Mouse (Mus musculus) heart, embryonic 14.5 days (tissue): ENCODE measurements around the gene Magi2. TPM values are rescaled to one million over a fixed set of nuclear protein-coding genes. Genes with fewer than 3 reads are reported as not detected.

ENCODE experiments used
- ATAC-seq: fragments of 200-750 bp; cut with Nextera tagmentation; 2 replicates; pipeline ENCODE4 v1.8.0; 2017; ENCODE audit warnings: low read depth, moderate TSS enrichment; ENCODE audit not compliant: insufficient number of reproducible peaks, insufficient read depth, low FRiP score
- H3K27ac ChIP-seq, 2 experiments: fragments of 200-500 bp in 1 of 2; fragments of 300-500 bp in 1 of 2; sonication (generic) in 1 of 2; replicated peaks in 1 of 2; 2 replicates each; pipeline ENCODE4 v1.5.1; 2012 to 2014; ENCODE audit warnings: low read depth in 2 of 2, low read length in 2 of 2, control low read depth in 1 of 2, mild to moderate bottlenecking in 1 of 2, mixed read lengths in 1 of 2; ENCODE audit not compliant: control insufficient read depth in 1 of 2, insufficient read depth in 1 of 2
- H3K27me3 ChIP-seq: fragments of 300-500 bp; sonication (generic); 2 replicates; pipeline ENCODE4 v1.6.1; 2014; ENCODE audit warnings: mild to moderate bottlenecking, low read length, control low read depth; ENCODE audit not compliant: control insufficient read depth, insufficient read depth
- H3K36me3 ChIP-seq: fragments of 300-500 bp; sonication (generic); 2 replicates; pipeline ENCODE4 v1.6.1; 2014; ENCODE audit warnings: mild to moderate bottlenecking, control low read depth, low read length, mixed read lengths; ENCODE audit not compliant: control insufficient read depth, insufficient read depth
- H3K4me1 ChIP-seq, 2 experiments: fragments of 200-500 bp in 1 of 2; fragments of 300-500 bp in 1 of 2; sonication (generic) in 1 of 2; 2 replicates each; pipeline ENCODE4 v1.6.1; 2012 to 2014; ENCODE audit warnings: low read length in 2 of 2, control low read depth in 1 of 2, mixed read lengths in 1 of 2; ENCODE audit not compliant: control insufficient read depth in 2 of 2, insufficient read depth in 2 of 2
- H3K4me2 ChIP-seq: fragments of 300-500 bp; sonication (generic); 2 replicates; pipeline ENCODE4 v1.6.1; 2014; ENCODE audit warnings: mild to moderate bottlenecking, low read length
- H3K4me3 ChIP-seq, 2 experiments: fragments of 200-500 bp in 1 of 2; fragments of 300-500 bp in 1 of 2; sonication (generic) in 1 of 2; 2 replicates each; pipeline ENCODE4 v1.5.1; 2012 to 2014; ENCODE audit warnings: low read length in 2 of 2, mild to moderate bottlenecking in 2 of 2, control low read depth in 1 of 2, low read depth in 1 of 2, moderate library complexity in 1 of 2; ENCODE audit not compliant: control insufficient read depth in 1 of 2, insufficient read depth in 1 of 2
- H3K9ac ChIP-seq: fragments of 300-500 bp; sonication (generic); 2 replicates; pipeline ENCODE4 v1.6.1; 2014; ENCODE audit warnings: mild to moderate bottlenecking, low read length
- H3K9me3 ChIP-seq: fragments of 300-500 bp; sonication (generic); 2 replicates; pipeline ENCODE4 v1.6.1; 2016; ENCODE audit warnings: low read length, control low read depth; ENCODE audit not compliant: control insufficient read depth
- WGBS: fragments of 180-500 bp; shearing (Covaris S2); extraction: QIAGEN DNeasy Blood & Tissue Kit; methylation state at CpG from one replicate; pipeline ENCODE4 v1.1.7; 2014; 5-methylcytosine and 5-hydroxymethylcytosine counted together
- polyA plus RNA-seq: library from polyadenylated mRNA; unstranded; fragments of >200 nt; fragmentation: Nextera tagmentation; extraction: Ambion mirVana; gene quantifications from 2 replicates; pipeline ENCODE4 v1.2.1, GENCODE M21; 2014

Gene Magi2
- polyA plus RNA-seq, 1 experiment from 2014 or later = 3.4 TPM

- Histone ChIP-seq H3K9me3 (no peaks in the 10 kb centered on the region), H3K4me3 (no peak overlapping the region), H3K27me3 (no peaks in the 10 kb centered on the region), H3K36me3 (no peaks in the 10 kb centered on the region), H3K4me1 (no peaks in the 10 kb centered on the region), H3K4me2 (no peak overlapping the region), H3K27ac (no peak overlapping the region), H3K9ac (no peak overlapping the region)
- ATAC-seq = no peak
- WGBS = 41% methylated on average over 1 of the region's 1 CpGs
Observed at GRCm38 (mm10) chr5:20050284-20050683, 823.4 kb downstream of the Magi2 start.

- 79% methylated on average over 1 of the region's 1 CpGs for WGBS
- ATAC-seq = no peak
- H3K27me3 ChIP-seq = no peaks in the 10 kb centered on the region
- no peak overlapping the region for H3K9ac ChIP-seq
- H3K4me3 ChIP-seq = no peak overlapping the region
- no peaks in the 10 kb centered on the region for H3K36me3 ChIP-seq
- H3K9me3 ChIP-seq = no peaks in the 10 kb centered on the region
- no peak overlapping the region for H3K27ac ChIP-seq
- H3K4me2 ChIP-seq = no peak overlapping the region
- H3K4me1 ChIP-seq = no peaks in the 10 kb centered on the region
Observed at GRCm38 (mm10) chr5:20055000-20055399, 828.2 kb downstream of the Magi2 start.

GRCm38 (mm10) chr5:20056074-20056842 lies 829.4 kb downstream of the Magi2 start:
- Histone ChIP-seq H3K36me3 (no peaks in the 10 kb centered on the region), H3K4me1 (no peaks in the 10 kb centered on the region), H3K4me3 (no peak overlapping the region), H3K4me2 (no peak overlapping the region), H3K27me3 (no peaks in the 10 kb centered on the region), H3K9me3 (no peaks in the 10 kb centered on the region), H3K9ac (no peak overlapping the region), H3K27ac (no peak overlapping the region)
- WGBS = 44% methylated on average over 5 of the region's 5 CpGs
- no peak for ATAC-seq

- H3K9ac ChIP-seq = no peak overlapping the region
- 89% methylated on average over 2 of the region's 2 CpGs for WGBS
Observed at GRCm38 (mm10) chr5:20056856-20057255, 830.0 kb downstream of the Magi2 start.

GRCm38 (mm10) chr5:20062011-20062410 lies 835.2 kb downstream of the Magi2 start:
- H3K4me2 ChIP-seq = no peak overlapping the region
- H3K27me3 ChIP-seq = no peaks in the 10 kb centered on the region
- H3K4me3 ChIP-seq = no peak overlapping the region
- no peaks in the 10 kb centered on the region for H3K4me1 ChIP-seq
- no peaks in the 10 kb centered on the region for H3K36me3 ChIP-seq
- H3K9me3 ChIP-seq = no peaks in the 10 kb centered on the region
- 50% methylated on average over 4 of the region's 4 CpGs for WGBS
- no peak overlapping the region for H3K27ac ChIP-seq
- ATAC-seq = no peak
- H3K9ac ChIP-seq = no peak overlapping the region

More at GRCm38 (mm10) chr5:20056856-20057255, 830.0 kb downstream of the Magi2 start:
- H3K27me3 ChIP-seq = no peaks in the 10 kb centered on the region
- no peak overlapping the region for H3K4me2 ChIP-seq
- no peak overlapping the region for H3K27ac ChIP-seq
- no peak for ATAC-seq
- H3K4me1 ChIP-seq = no peaks in the 10 kb centered on the region
- H3K9me3 ChIP-seq = no peaks in the 10 kb centered on the region
- H3K4me3 ChIP-seq = no peak overlapping the region
- no peaks in the 10 kb centered on the region for H3K36me3 ChIP-seq

GRCm38 (mm10) chr5:20065081-20065480 lies 838.2 kb downstream of the Magi2 start:
- no peak overlapping the region for H3K9ac ChIP-seq
- H3K27ac ChIP-seq = no peak overlapping the region
- H3K27me3 ChIP-seq = no peaks in the 10 kb centered on the region
- no peak for ATAC-seq
- no peak overlapping the region for H3K4me3 ChIP-seq
- H3K4me1 ChIP-seq = no peaks in the 10 kb centered on the region
- H3K9me3 ChIP-seq = no peaks in the 10 kb centered on the region
- 86% methylated on average over 1 of the region's 1 CpGs for WGBS
- no peak overlapping the region for H3K4me2 ChIP-seq
- H3K36me3 ChIP-seq = no peaks in the 10 kb centered on the region

GRCm38 (mm10) chr5:20068496-20068895 lies 841.7 kb downstream of the Magi2 start:
- Histone ChIP-seq H3K4me1 (no peaks in the 10 kb centered on the region), H3K36me3 (no peaks in the 10 kb centered on the region), H3K9me3 (no peaks in the 10 kb centered on the region), H3K4me3 (no peak overlapping the region), H3K27me3 (no peaks in the 10 kb centered on the region), H3K27ac (no peak overlapping the region), H3K9ac (no peak overlapping the region), H3K4me2 (no peak overlapping the region)
- WGBS = 74% methylated on average over 1 of the region's 1 CpGs
- ATAC-seq = no peak
